ENCODE assay signal across 8 mouse cellular contexts in the genomic region with DNA sequence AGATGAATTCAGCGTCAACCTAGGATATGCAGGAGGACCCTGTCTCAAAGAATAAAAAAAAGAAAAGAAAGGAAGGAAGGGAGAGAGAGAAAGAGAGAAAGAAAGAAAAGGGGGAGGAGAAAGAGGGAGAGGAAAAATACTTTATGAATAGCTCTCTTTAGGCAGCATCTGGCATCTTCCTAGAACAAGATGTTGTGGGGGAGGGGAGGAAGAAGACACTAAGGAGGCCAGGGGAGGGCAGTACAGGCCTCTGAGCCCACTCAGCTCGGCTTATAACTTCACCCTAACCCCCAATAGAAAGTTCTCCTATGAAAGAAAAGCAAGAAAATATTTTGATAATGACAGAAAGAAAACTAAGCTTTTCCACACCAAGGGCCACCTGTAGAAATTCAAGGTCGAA. TPM values are rescaled to one million over a fixed set of nuclear protein-coding genes. Genes with fewer than 3 reads are reported as not detected.
DNase-seq lines count a peak whose midpoint lies in the region; ATAC-seq lines count a peak whose summit lies in the region.

No protein-coding gene starts in this region.

- H3K4me3 ChIP-seq in intestine, embryonic 14.5 days (ENCODE audit: low read depth, low read length), result no peak overlapping the region
- no peak overlapping the region for H3K4me3 ChIP-seq in intestine, embryonic 16.5 days (ENCODE audit: low read length)
- H3K4me3 ChIP-seq in forebrain, embryonic 13.5 days, result no peak overlapping the region
- no peak overlapping the region for H3K4me3 ChIP-seq in midbrain, embryonic 11.5 days (ENCODE audit: low read depth, low read length)

- H3K27ac ChIP-seq in intestine, embryonic 14.5 days (ENCODE audit: low read depth), result peak overlapping the region; percentile 74
- no peak overlapping the region for H3K27ac ChIP-seq in intestine, embryonic 16.5 days (ENCODE audit: low read length)
- H3K27ac ChIP-seq in forebrain, embryonic 13.5 days, result peak overlapping the region; percentile 98
- H3K27ac ChIP-seq in midbrain, embryonic 11.5 days (ENCODE audit: low read depth, low read length), result peak overlapping the region; percentile 28

- no peaks in the 10 kb centered on the region for H3K9me3 ChIP-seq in intestine, embryonic 14.5 days (ENCODE audit: control insufficient read depth, low read length)
- H3K9me3 ChIP-seq in intestine, embryonic 16.5 days (ENCODE audit: control insufficient read depth, low read length), result no peaks in the 10 kb centered on the region
- H3K9me3 ChIP-seq in forebrain, embryonic 13.5 days (replicated peaks), result no peaks in the 10 kb centered on the region
- H3K9me3 ChIP-seq in midbrain, embryonic 11.5 days (ENCODE audit: control insufficient read depth, low read length), result no peaks in the 10 kb centered on the region

- no peaks in the 10 kb centered on the region for H3K36me3 ChIP-seq in intestine, embryonic 14.5 days (ENCODE audit: control insufficient read depth, insufficient read depth, low read length)
- H3K36me3 ChIP-seq in intestine, embryonic 16.5 days (ENCODE audit: control insufficient read depth, insufficient read depth, low read length), result no peaks in the 10 kb centered on the region
- H3K36me3 ChIP-seq in forebrain, embryonic 13.5 days (ENCODE audit: poor library complexity, severe bottlenecking), result no peaks in the 10 kb centered on the region
- no peaks in the 10 kb centered on the region for H3K36me3 ChIP-seq in midbrain, embryonic 11.5 days (ENCODE audit: control insufficient read depth, insufficient read depth, low read length)

- no peak for DNase-seq in intestine, embryonic 14.5 days (ENCODE audit: low spot score)
- peak; percentile 39 for DNase-seq in NIH3T3 (ENCODE audit: low read depth)
- DNase-seq in midbrain, embryonic 11.5 days (ENCODE audit: low spot score, missing footprints), result peak; percentile 81
- no peak for DNase-seq in cerebellum, postnatal 14 days
- DNase-seq in cerebellum, postnatal 36 days, result no peak
- DNase-seq in ovary, adult 18-20 months (ENCODE audit: low spot score), result no peak

- H3K9ac ChIP-seq in intestine, embryonic 14.5 days (ENCODE audit: low read length), result no peak overlapping the region
- H3K9ac ChIP-seq in intestine, embryonic 16.5 days (ENCODE audit: low read depth, low read length), result no peak overlapping the region
- no peak overlapping the region for H3K9ac ChIP-seq in forebrain, embryonic 13.5 days
- peak overlapping the region; percentile 2; the same call in 1 of the 2 replicates for H3K9ac ChIP-seq in midbrain, embryonic 11.5 days (ENCODE audit: low read length)

- no peak for ATAC-seq in intestine, embryonic 14.5 days (replicated peaks; ENCODE audit: low FRiP score, low TSS enrichment, low read depth)
- ATAC-seq in intestine, embryonic 16.5 days, result no peak
- no peak for ATAC-seq in forebrain, embryonic 13.5 days
- ATAC-seq in midbrain, embryonic 11.5 days (ENCODE audit: low FRiP score), result no peak

- H3K4me2 ChIP-seq in intestine, embryonic 14.5 days (ENCODE audit: low read length), result peak overlapping the region; percentile 18; the same call in 1 of the 2 replicates
- H3K4me2 ChIP-seq in intestine, embryonic 16.5 days (ENCODE audit: low read depth, low read length), result no peak overlapping the region; the same call in 1 of the 2 replicates
- peak overlapping the region; percentile 1 for H3K4me2 ChIP-seq in forebrain, embryonic 13.5 days
- no peak overlapping the region for H3K4me2 ChIP-seq in midbrain, embryonic 11.5 days

- peaks cover 71% of the 10 kb centered on the region for H3K4me1 ChIP-seq in intestine, embryonic 14.5 days (replicated peaks; ENCODE audit: control insufficient read depth, insufficient read depth, low read length)
- peaks cover 67% of the 10 kb centered on the region for H3K4me1 ChIP-seq in intestine, embryonic 16.5 days (ENCODE audit: control insufficient read depth, insufficient read depth, low read length)
- peaks cover 89% of the 10 kb centered on the region for H3K4me1 ChIP-seq in forebrain, embryonic 13.5 days
- peaks cover 68% of the 10 kb centered on the region for H3K4me1 ChIP-seq in midbrain, embryonic 11.5 days (ENCODE audit: control insufficient read depth, insufficient read depth, low read length)

- H3K27me3 ChIP-seq in intestine, embryonic 14.5 days (replicated peaks; ENCODE audit: control insufficient read depth, insufficient read depth, low read length), result no peaks in the 10 kb centered on the region
- H3K27me3 ChIP-seq in intestine, embryonic 16.5 days (replicated peaks; ENCODE audit: control insufficient read depth, insufficient read depth, low read length), result no peaks in the 10 kb centered on the region
- no peaks in the 10 kb centered on the region for H3K27me3 ChIP-seq in forebrain, embryonic 13.5 days
- no peaks in the 10 kb centered on the region for H3K27me3 ChIP-seq in midbrain, embryonic 11.5 days (ENCODE audit: control insufficient read depth, insufficient read depth, low read length)

- WGBS in intestine, embryonic 14.5 days, result 46% methylated on average over 3 of the region's 3 CpGs
- WGBS in intestine, embryonic 16.5 days, result 48% methylated on average over 3 of the region's 3 CpGs
- 27% methylated on average over 3 of the region's 3 CpGs for WGBS in forebrain, embryonic 13.5 days
- WGBS in midbrain, embryonic 11.5 days, result 40% methylated on average over 3 of the region's 3 CpGs

RNA-seq across cellular contexts. Expression of gene Tspan14, which starts 9.0 kb away (rescaled TPM):
- 71.4 and 76.1 TPM in 2 replicates for polyA plus RNA-seq in intestine, embryonic 14.5 days (2014; fragmentation: Nextera tagmentation; extraction: Ambion mirVana)
- 65.0 and 65.6 TPM in 2 replicates for polyA plus RNA-seq in intestine, embryonic 16.5 days (2015; fragmentation: Nextera tagmentation; extraction: Ambion mirVana)
- 84.1 and 88.2 TPM in 2 replicates for polyA plus RNA-seq in forebrain, embryonic 13.5 days (2015; fragmentation: Nextera tagmentation; extraction: Ambion mirVana)
- polyA plus RNA-seq in midbrain, embryonic 11.5 days (2014; fragmentation: Nextera tagmentation; extraction: Ambion mirVana), result 99.5 and 101 TPM in 2 replicates

RNA-seq across cellular contexts. Expression of gene Fam213a, which starts 56.0 kb away (rescaled TPM):
- polyA plus RNA-seq in intestine, embryonic 14.5 days (2014; fragmentation: Nextera tagmentation; extraction: Ambion mirVana), result 46.3 and 46.4 TPM in 2 replicates
- 72.4 and 81.8 TPM in 2 replicates for polyA plus RNA-seq in intestine, embryonic 16.5 days (2015; fragmentation: Nextera tagmentation; extraction: Ambion mirVana)
- 49.7 and 57.8 TPM in 2 replicates for polyA plus RNA-seq in forebrain, embryonic 13.5 days (2015; fragmentation: Nextera tagmentation; extraction: Ambion mirVana)
- 44.7 and 50.4 TPM in 2 replicates for polyA plus RNA-seq in midbrain, embryonic 11.5 days (2014; fragmentation: Nextera tagmentation; extraction: Ambion mirVana)

Comparison
In these comparisons a context has a peak if more than half of its experiments do, and no peak if none do; other contexts are left out.
1. H3K4me2 ChIP-seq: peak in intestine, embryonic 14.5 days (single experiment) and forebrain, embryonic 13.5 days (single experiment); none in intestine, embryonic 16.5 days (single experiment) and midbrain, embryonic 11.5 days (single experiment).
2. DNase-seq: peak in NIH3T3 (single experiment) and midbrain, embryonic 11.5 days (single experiment); none in intestine, embryonic 14.5 days (single experiment), cerebellum, postnatal 14 days (0 of 2), cerebellum, postnatal 36 days (0 of 2) and ovary, adult 18-20 months (single experiment).